Comparison of ENCODE assay signal across 8 mouse cellular contexts in genomic region chr3:96065754-96066375, GRCm38 (mm10). TPM values are rescaled to one million over a fixed set of nuclear protein-coding genes. Genes with fewer than 3 reads are reported as not detected.
A peak's percentile ranks its signal among the peaks of the same experiment; 100 is the strongest.
DNase-seq lines count a peak whose midpoint lies in the region; ATAC-seq lines count a peak whose summit lies in the region.

No protein-coding gene starts in this region.

- H3K9me3 ChIP-seq in forebrain, embryonic 10.5 days: no peaks in the 10 kb centered on the region
- H3K9me3 ChIP-seq in forebrain, embryonic 11.5 days (ENCODE audit: control insufficient read depth, low read length): no peaks in the 10 kb centered on the region
- H3K9me3 ChIP-seq in forebrain, embryonic 13.5 days (replicated peaks): no peaks in the 10 kb centered on the region
- H3K9me3 ChIP-seq in liver, embryonic 15.5 days (replicated peaks): no peaks in the 10 kb centered on the region

- no peak overlapping the region for H3K9ac ChIP-seq in forebrain, embryonic 11.5 days (ENCODE audit: low read length)
- no peak overlapping the region for H3K9ac ChIP-seq in forebrain, embryonic 13.5 days
- no peak overlapping the region for H3K9ac ChIP-seq in liver, embryonic 15.5 days

- H3K4me3 ChIP-seq in forebrain, embryonic 10.5 days: no peak overlapping the region
- H3K4me3 ChIP-seq in forebrain, embryonic 11.5 days (ENCODE audit: low read depth, low read length): no peak overlapping the region
- no peak overlapping the region for H3K4me3 ChIP-seq in forebrain, embryonic 13.5 days
- H3K4me3 ChIP-seq in liver, embryonic 15.5 days (replicated peaks): no peak overlapping the region

- intact Hi-C loops in heart, postnatal 36 days (cut with DNase I): loop anchor here (1.0 to 5.0 kb wide), 2 partner anchors 82 to 151 kb away; partner anchors contain the start of genes Bola1 and Hist2h2ab

- 46% methylated on average over 20 of the region's 20 CpGs for WGBS in forebrain, embryonic 10.5 days
- WGBS in forebrain, embryonic 11.5 days: 50% methylated on average over 20 of the region's 20 CpGs
- 44% methylated on average over 20 of the region's 20 CpGs for WGBS in forebrain, embryonic 13.5 days
- WGBS in large intestine, adult 2 months: 30% methylated on average over 20 of the region's 20 CpGs
- WGBS in liver, embryonic 15.5 days (ENCODE audit: insufficient replicate concordance): 36% methylated on average over 20 of the region's 20 CpGs

- H3K27me3 ChIP-seq in forebrain, embryonic 10.5 days (ENCODE audit: poor library complexity, severe bottlenecking): no peaks in the 10 kb centered on the region
- no peaks in the 10 kb centered on the region for H3K27me3 ChIP-seq in forebrain, embryonic 11.5 days (ENCODE audit: control insufficient read depth, insufficient read depth, low read length)
- H3K27me3 ChIP-seq in forebrain, embryonic 13.5 days: no peaks in the 10 kb centered on the region
- H3K27me3 ChIP-seq in liver, embryonic 15.5 days: 0 out of 2 replicates have a peak, but pooled peaks cover 3% of the 10 kb centered on the region

- no peak overlapping the region for H3K27ac ChIP-seq in forebrain, embryonic 10.5 days
- no peak overlapping the region for H3K27ac ChIP-seq in forebrain, embryonic 11.5 days (ENCODE audit: low read depth, low read length)
- H3K27ac ChIP-seq in forebrain, embryonic 13.5 days: no peak overlapping the region
- H3K27ac ChIP-seq in liver, embryonic 15.5 days (replicated peaks): no peak overlapping the region

- H3K36me3 ChIP-seq in forebrain, embryonic 10.5 days (replicated peaks): no peaks in the 10 kb centered on the region
- no peaks in the 10 kb centered on the region for H3K36me3 ChIP-seq in forebrain, embryonic 11.5 days (ENCODE audit: control insufficient read depth, insufficient read depth, low read length)
- H3K36me3 ChIP-seq in forebrain, embryonic 13.5 days (ENCODE audit: poor library complexity, severe bottlenecking): no peaks in the 10 kb centered on the region
- H3K36me3 ChIP-seq in liver, embryonic 15.5 days (replicated peaks): no peaks in the 10 kb centered on the region

- H3K4me2 ChIP-seq in forebrain, embryonic 11.5 days (ENCODE audit: low read depth, low read length, severe bottlenecking): no peak overlapping the region
- peak overlapping the region; percentile 7; the same call in 1 of the 2 replicates for H3K4me2 ChIP-seq in forebrain, embryonic 13.5 days
- peak overlapping the region; percentile 35 for H3K4me2 ChIP-seq in liver, embryonic 15.5 days

- H3K4me1 ChIP-seq in forebrain, embryonic 10.5 days: peaks cover 4% of the 10 kb centered on the region; the same call in 1 of the 2 replicates
- no peaks in the 10 kb centered on the region for H3K4me1 ChIP-seq in forebrain, embryonic 11.5 days (replicated peaks; ENCODE audit: control insufficient read depth, insufficient read depth, low read length)
- no peaks in the 10 kb centered on the region for H3K4me1 ChIP-seq in forebrain, embryonic 13.5 days
- H3K4me1 ChIP-seq in liver, embryonic 15.5 days (replicated peaks): no peaks in the 10 kb centered on the region; the same call in 1 of the 2 replicates

- ATAC-seq in forebrain, embryonic 11.5 days (replicated peaks; ENCODE audit: low FRiP score): no peak
- ATAC-seq in forebrain, embryonic 13.5 days: no peak
- no peak for ATAC-seq in liver, embryonic 15.5 days (ENCODE audit: insufficient read depth)

- peak; percentile 26 for DNase-seq in forebrain, embryonic 10.5 days (ENCODE audit: extremely low spot score, low spot score)
- no peak for DNase-seq in forebrain, embryonic 11.5 days (ENCODE audit: low spot score)
- peak; percentile 50 for DNase-seq in c-Kit-positive CD71-negative TER-119-negative erythroid progenitor cells, embryonic 14.5 days (ENCODE audit: low read depth)
- DNase-seq in heart, postnatal 36 days: peak; percentile 41 to 57
- DNase-seq in large intestine, adult 2 months (ENCODE audit: low read depth, low spot score): peak; percentile 42
- DNase-seq in right cerebral cortex, adult 2 months (ENCODE audit: low spot score in 2 of 2): peak; percentile 78 to 79

RNA-seq across cellular contexts. Expression of gene Vps45, which starts 7.6 kb away (rescaled TPM):
- 24.1 and 28.0 TPM in 2 replicates for polyA plus RNA-seq in forebrain, embryonic 10.5 days (2016; fragmentation: Nextera tagmentation; extraction: Ambion mirVana)
- polyA plus RNA-seq in forebrain, embryonic 11.5 days (2014; fragmentation: Nextera tagmentation; extraction: Ambion mirVana): 20.3 and 24.8 TPM in 2 replicates
- 51.9 and 62.2 TPM in 2 replicates for polyA plus RNA-seq in forebrain, embryonic 13.5 days (2015; fragmentation: Nextera tagmentation; extraction: Ambion mirVana)
- 10 to 100 TPM; 22.3 to 26.0 TPM for total RNA-seq in heart, postnatal 36 days (2021)
- 6.1 TPM in 2 replicates for polyA plus RNA-seq in large intestine, adult 2 months (2012; rRNA removed)
- 12.6 and 14.1 TPM in 2 replicates for polyA plus RNA-seq in liver, embryonic 15.5 days (2015; fragmentation: Nextera tagmentation; extraction: Ambion mirVana)

RNA-seq across cellular contexts. Expression of gene Otud7b, which starts 38.5 kb away (rescaled TPM):
- polyA plus RNA-seq in forebrain, embryonic 10.5 days (2016; fragmentation: Nextera tagmentation; extraction: Ambion mirVana): 14.1 and 20.8 TPM in 2 replicates
- polyA plus RNA-seq in forebrain, embryonic 11.5 days (2014; fragmentation: Nextera tagmentation; extraction: Ambion mirVana): 11.0 and 11.3 TPM in 2 replicates
- polyA plus RNA-seq in forebrain, embryonic 13.5 days (2015; fragmentation: Nextera tagmentation; extraction: Ambion mirVana): 11.9 and 12.4 TPM in 2 replicates
- total RNA-seq in heart, postnatal 36 days (2021): 10 to 100 TPM; 56.7 to 67.6 TPM
- polyA plus RNA-seq in large intestine, adult 2 months (2012; rRNA removed): 5.7 and 8.9 TPM in 2 replicates
- polyA plus RNA-seq in liver, embryonic 15.5 days (2015; fragmentation: Nextera tagmentation; extraction: Ambion mirVana): 10.3 and 12.0 TPM in 2 replicates
